ENCODE assay signal across 19 mouse cellular contexts in the genomic region with DNA sequence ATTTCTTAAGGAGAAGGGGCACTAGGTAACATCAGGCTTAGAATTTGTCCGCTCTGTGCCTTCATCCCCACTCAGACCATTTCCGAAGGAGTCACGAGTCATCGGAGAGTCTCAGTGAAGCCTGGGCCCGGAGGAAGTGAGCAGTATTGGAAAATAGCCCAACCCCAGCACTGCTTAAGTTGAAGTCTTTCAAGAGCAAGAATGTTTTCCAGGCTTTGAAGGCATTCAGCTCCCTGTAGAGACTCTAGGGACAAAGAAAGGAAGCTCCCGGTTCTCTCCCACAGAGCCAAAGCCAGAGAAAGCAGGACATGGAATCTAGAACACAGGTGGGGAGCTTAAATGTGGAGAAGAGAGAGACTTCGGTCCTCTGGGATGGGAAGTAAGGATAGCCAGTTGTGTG. TPM values are rescaled to one million over a fixed set of nuclear protein-coding genes. Genes with fewer than 3 reads are reported as not detected.
DNase-seq lines count a peak whose midpoint lies in the region; ATAC-seq and TF ChIP-seq lines count a peak whose summit lies in the region.
"Had no signal": no experiment of that assay in that cellular context is flagged by ENCODE, and none has a peak within 500 bp of the region (broad histone marks: within the 10 kb centered on the region; RNA-seq: fewer than 3 reads in every experiment).

No protein-coding gene starts in this region.

- intact Hi-C loops in gastrocnemius, postnatal 36 days (cut with DNase I): no loop called here

- H3K27me3 ChIP-seq in heart, postnatal 0 days (ENCODE audit: control insufficient read depth, insufficient read depth, low read length): no peaks in the 10 kb centered on the region

- TF ChIP-seq EP300 in heart, postnatal 0 days (IDR thresholded peaks at IDR 0.05; ENCODE audit: low read depth): no peak

- H3K4me2 ChIP-seq in heart, postnatal 0 days (ENCODE audit: low read depth, low read length): no peak overlapping the region

- no peak overlapping the region for H3K9ac ChIP-seq in heart, postnatal 0 days (replicated peaks; ENCODE audit: low read depth, low read length)

- no peaks in the 10 kb centered on the region for H3K9me3 ChIP-seq in heart, postnatal 0 days (replicated peaks; ENCODE audit: control insufficient read depth, low read length)
- H3K9me3 ChIP-seq: embryonic facial prominence, embryonic 10.5 days; G1E had no signal

- H3K36me3 ChIP-seq in heart, postnatal 0 days (replicated peaks; ENCODE audit: control insufficient read depth, insufficient read depth, low read length): no peaks in the 10 kb centered on the region
- H3K36me3 ChIP-seq: embryonic facial prominence, embryonic 10.5 days; G1E had no signal

- TF ChIP-seq CTCF in heart, postnatal 0 days (IDR thresholded peaks at IDR 0.05; ENCODE audit: low read depth): no peak

- DNase-seq in gastrocnemius, postnatal 25 days: peak; percentile 33
- DNase-seq in gastrocnemius, postnatal 36 days: no peak
- peak; percentile 31 for DNase-seq in kidney, postnatal 10 days
- DNase-seq in kidney, adult 11 months: no peak
- peak; percentile 52 for DNase-seq in NIH3T3 (ENCODE audit: low read depth)
- no peak for DNase-seq in heart, postnatal 0 days (ENCODE audit: low spot score)
- DNase-seq: adrenal gland, adult 2 months; cerebellum, adult 9-10 months; liver; lung, postnatal 10 days; midbrain, embryonic 14.5 days; right cerebral cortex, postnatal 14 days; thymus, postnatal 36 days had no signal

- H3K4me1 ChIP-seq in heart, postnatal 0 days (ENCODE audit: control insufficient read depth, insufficient read depth): no peaks in the 10 kb centered on the region

- H3K4me3 ChIP-seq in heart, postnatal 0 days (ENCODE audit: low read depth, low read length): no peak overlapping the region
- H3K4me3 ChIP-seq: embryonic facial prominence, embryonic 10.5 days had no signal

- ATAC-seq in heart, postnatal 0 days (ENCODE audit: insufficient read depth, low read depth): peak; percentile 58
- no peak for ATAC-seq in granulocyte monocyte progenitor cell, adult 5-6 weeks (replicated peaks; ENCODE audit: poor library complexity, severe bottlenecking)
- ATAC-seq in megakaryocyte progenitor cell, adult 5-6 weeks (replicated peaks; ENCODE audit: poor library complexity): no peak
- ATAC-seq: hindbrain, embryonic 16.5 days; intestine, postnatal 0 days had no signal

- H3K27ac ChIP-seq in heart, postnatal 0 days (ENCODE audit: low read depth): peak overlapping the region; percentile 56
- H3K27ac ChIP-seq: embryonic facial prominence, embryonic 10.5 days had no signal

- WGBS in heart, postnatal 0 days: 50% methylated on average over 7 of the region's 7 CpGs

RNA-seq across cellular contexts. Expression of gene Dchs1, which starts 6.2 kb away (rescaled TPM):
- 1 to 10 TPM; 4.3 to 5.3 TPM for total RNA-seq in gastrocnemius, postnatal 25 days (2021)
- total RNA-seq in gastrocnemius, postnatal 36 days (2021): 1 to 10 TPM; 3.1 to 4.0 TPM
- 19.3 and 27.2 TPM in 2 replicates for total RNA-seq in heart, postnatal 0 days (2014; rRNA removed; ENCODE audit: low replicate concordance)
- 1.9 and 2.1 TPM in 2 replicates for polyA plus RNA-seq in heart, postnatal 0 days (2015; fragmentation: Nextera tagmentation; extraction: Ambion mirVana)
- total RNA-seq in granulocyte monocyte progenitor cell, adult 5-6 weeks (2014; fragmentation: Nextera tagmentation): not detected in 2 replicates
- not detected in 2 replicates for total RNA-seq in granulocyte monocyte progenitor cell, adult 5-6 weeks (2017)
- total RNA-seq in megakaryocyte progenitor cell, adult 5-6 weeks (2015): 0.07 TPM in 1 of 2 replicates, not detected in the other
- not detected in 2 replicates for total RNA-seq in megakaryocyte progenitor cell, adult 5-6 weeks (2017)
- polyA plus RNA-seq: G1E had no signal

RNA-seq across cellular contexts. Expression of gene Mrpl17, which starts 17.2 kb away (rescaled TPM):
- 100 to 1,000 TPM in 1 of 2 experiments, 10 to 100 TPM in 1; 98.2 to 104 TPM for total RNA-seq in gastrocnemius, postnatal 25 days (2021)
- total RNA-seq in gastrocnemius, postnatal 36 days (2021): 100 to 1,000 TPM in 1 of 2 experiments, 10 to 100 TPM in 1; 93.2 to 109 TPM
- total RNA-seq in heart, postnatal 0 days (2014; rRNA removed; ENCODE audit: low replicate concordance): 18.6 and 46.1 TPM in 2 replicates
- polyA plus RNA-seq in heart, postnatal 0 days (2015; fragmentation: Nextera tagmentation; extraction: Ambion mirVana): 207 and 217 TPM in 2 replicates
- 133 and 143 TPM in 2 replicates for total RNA-seq in granulocyte monocyte progenitor cell, adult 5-6 weeks (2014; fragmentation: Nextera tagmentation)
- 62.2 and 81.9 TPM in 2 replicates for total RNA-seq in granulocyte monocyte progenitor cell, adult 5-6 weeks (2017)
- total RNA-seq in megakaryocyte progenitor cell, adult 5-6 weeks (2015): 124 and 152 TPM in 2 replicates
- total RNA-seq in megakaryocyte progenitor cell, adult 5-6 weeks (2017): 69.0 and 86.6 TPM in 2 replicates

RNA-seq across cellular contexts. Expression of gene Tpp1, which starts 41.7 kb away (rescaled TPM):
- 10 to 100 TPM; 37.5 to 38.7 TPM for total RNA-seq in gastrocnemius, postnatal 25 days (2021)
- 10 to 100 TPM; 37.0 to 40.7 TPM for total RNA-seq in gastrocnemius, postnatal 36 days (2021)
- 89.7 and 99.9 TPM in 2 replicates for total RNA-seq in heart, postnatal 0 days (2014; rRNA removed; ENCODE audit: low replicate concordance)
- 54.8 and 61.2 TPM in 2 replicates for polyA plus RNA-seq in heart, postnatal 0 days (2015; fragmentation: Nextera tagmentation; extraction: Ambion mirVana)
- total RNA-seq in granulocyte monocyte progenitor cell, adult 5-6 weeks (2014; fragmentation: Nextera tagmentation): 46.8 and 52.4 TPM in 2 replicates
- 18.5 and 26.1 TPM in 2 replicates for total RNA-seq in granulocyte monocyte progenitor cell, adult 5-6 weeks (2017)
- 64.8 and 73.5 TPM in 2 replicates for total RNA-seq in megakaryocyte progenitor cell, adult 5-6 weeks (2015)
- total RNA-seq in megakaryocyte progenitor cell, adult 5-6 weeks (2017): 14.3 and 22.2 TPM in 2 replicates

RNA-seq across cellular contexts. Expression of gene Taf10, which starts 49.5 kb away (rescaled TPM):
- 10 to 100 TPM; 79.5 to 84.6 TPM for total RNA-seq in gastrocnemius, postnatal 25 days (2021)
- total RNA-seq in gastrocnemius, postnatal 36 days (2021): 10 to 100 TPM; 64.6 to 74.8 TPM
- total RNA-seq in heart, postnatal 0 days (2014; rRNA removed; ENCODE audit: low replicate concordance): 108 and 159 TPM in 2 replicates
- polyA plus RNA-seq in heart, postnatal 0 days (2015; fragmentation: Nextera tagmentation; extraction: Ambion mirVana): 80.1 and 88.4 TPM in 2 replicates
- total RNA-seq in granulocyte monocyte progenitor cell, adult 5-6 weeks (2014; fragmentation: Nextera tagmentation): 221 and 237 TPM in 2 replicates
- 207 and 251 TPM in 2 replicates for total RNA-seq in granulocyte monocyte progenitor cell, adult 5-6 weeks (2017)
- total RNA-seq in megakaryocyte progenitor cell, adult 5-6 weeks (2015): 301 and 304 TPM in 2 replicates
- 136 and 141 TPM in 2 replicates for total RNA-seq in megakaryocyte progenitor cell, adult 5-6 weeks (2017)

RNA-seq across cellular contexts. Expression of gene Rrp8, which starts 56.5 kb away (rescaled TPM):
- total RNA-seq in gastrocnemius, postnatal 25 days (2021): 1 to 10 TPM; 8.9 to 9.0 TPM
- 10 to 100 TPM in 1 of 2 experiments, 1 to 10 TPM in 1; 9.9 to 13.3 TPM for total RNA-seq in gastrocnemius, postnatal 36 days (2021)
- 17.9 and 21.8 TPM in 2 replicates for total RNA-seq in heart, postnatal 0 days (2014; rRNA removed; ENCODE audit: low replicate concordance)
- polyA plus RNA-seq in heart, postnatal 0 days (2015; fragmentation: Nextera tagmentation; extraction: Ambion mirVana): 15.5 and 17.1 TPM in 2 replicates
- total RNA-seq in granulocyte monocyte progenitor cell, adult 5-6 weeks (2014; fragmentation: Nextera tagmentation): 35.7 and 68.6 TPM in 2 replicates
- 35.7 and 40.9 TPM in 2 replicates for total RNA-seq in granulocyte monocyte progenitor cell, adult 5-6 weeks (2017)
- total RNA-seq in megakaryocyte progenitor cell, adult 5-6 weeks (2015): 26.4 and 30.4 TPM in 2 replicates
- total RNA-seq in megakaryocyte progenitor cell, adult 5-6 weeks (2017): 39.8 and 48.9 TPM in 2 replicates

Comparison
In these comparisons a context has a peak if more than half of its experiments do, and no peak if none do; other contexts are left out.
1. DNase-seq: peak in gastrocnemius, postnatal 25 days (single experiment), kidney, postnatal 10 days (single experiment) and NIH3T3 (single experiment); none in gastrocnemius, postnatal 36 days (0 of 2), kidney, adult 11 months (single experiment) and heart, postnatal 0 days (single experiment).